Mouse (Mus musculus) liver, embryonic 14.5 days (tissue): Measurements from ENCODE around the gene Fars2.

Experiments
- CTCF ChIP-seq: IDR thresholded peaks from 2 replicates; pipeline ENCODE4 v1.5.1; 2016; ENCODE audit warnings: antibody characterized with exemption, low read depth, control low read depth
- EP300 ChIP-seq: IDR thresholded peaks from 2 replicates; pipeline ENCODE4 v1.6.1; 2016; ENCODE audit warnings: antibody characterized with exemption, low read depth

- TF ChIP-seq EP300 = no peak
- TF ChIP-seq CTCF = no peak
Observed at GRCm38 (mm10) chr13:36725881-36726280, 608.7 kb downstream of the Fars2 start.
